Mouse (Mus musculus): Measurements from ENCODE around the gene Fam151b.
A peak's percentile ranks its signal among the peaks of the same experiment; 100 is the strongest.

Fam151b gene

GRCm38 (mm10) chr13:92410486-92410885, 73.3 kb downstream of the Fam151b start:
- no peak for DNase-seq

GRCm38 (mm10) chr13:92403496-92403895, 80.3 kb downstream of the Fam151b start:
- DNase-seq, result no peak

- peak in 1 of 2 experiments; percentile 17 for DNase-seq
These were observed 81.8 kb downstream of the Fam151b start for GRCm38 (mm10) chr13:92402063-92402462.
